Mouse (Mus musculus): Measurements from ENCODE around the gene Mycn. TPM values are rescaled to one million over a fixed set of nuclear protein-coding genes. Genes with fewer than 3 reads are reported as not detected.
A peak's percentile ranks its signal among the peaks of the same experiment; 100 is the strongest.

Mycn gene
- total RNA-seq (2021), result 1 to 10 TPM in 1 of 2 experiments, under 1 TPM in 1; 0.62 to 2.0 TPM
- long read RNA-seq, experiment 1, transcript Mycn-201 (3 exons, 2,674 nt), result major isoform, 6 of 6 reads
- long read RNA-seq, experiment 1, partial matches to known transcripts, result 0 of 6 reads
- long read RNA-seq, experiment 1, other reads (novel, unspliced or antisense), result 0 of 6 reads
- long read RNA-seq, experiment 2, partial matches to known transcripts, result 0 of 1 reads
- long read RNA-seq, experiment 2, other reads (novel, unspliced or antisense), result 0 of 1 reads

GRCm38 (mm10) chr12:12941661-12942363 lies at the start of gene Mycn:
Gene Mycn, minus strand, starts transcription at chr12:12941914.
- DNase-seq, result peak; percentile 84 to 86

GRCm38 (mm10) chr12:12987376-12987775 lies 45.7 kb upstream of the Mycn start:
- DNase-seq, result no peak

- no peak for DNase-seq
Measured at GRCm38 (mm10) chr12:12986612-12987206, 45.0 kb upstream of the Mycn start.

GRCm38 (mm10) chr12:12983032-12983431 lies 41.3 kb upstream of the Mycn start:
- DNase-seq, result no peak

GRCm38 (mm10) chr12:12975397-12975796 lies 33.7 kb upstream of the Mycn start:
- DNase-seq, result peak in 1 of 2 experiments; percentile 10

- DNase-seq, result peak; percentile 29 to 38
Measured at GRCm38 (mm10) chr12:12972756-12973435, 31.2 kb upstream of the Mycn start.

- no peak for DNase-seq
Measured at GRCm38 (mm10) chr12:12967946-12968345, 26.2 kb upstream of the Mycn start.

GRCm38 (mm10) chr12:12964856-12965255 lies 23.1 kb upstream of the Mycn start:
- no peak for DNase-seq

- DNase-seq, result peak; percentile 12 to 39
Measured at GRCm38 (mm10) chr12:12947606-12948005, 5.9 kb upstream of the Mycn start.

- DNase-seq, result no peak
Measured at GRCm38 (mm10) chr12:12943288-12943687, 1.6 kb upstream of the Mycn start.

GRCm38 (mm10) chr12:12942364-12943050 lies 793 bp upstream of the Mycn start:
- peak; percentile 88 to 90 for DNase-seq

- no peak for DNase-seq
Measured at GRCm38 (mm10) chr12:12941129-12941504, 597 bp downstream of the Mycn start.

- DNase-seq, result peak in 1 of 2 experiments; percentile 47
Measured at GRCm38 (mm10) chr12:12940466-12941128, 1.1 kb downstream of the Mycn start.

GRCm38 (mm10) chr12:12939581-12940465 lies 1.9 kb downstream of the Mycn start:
- peak; percentile 12 to 47 for DNase-seq

GRCm38 (mm10) chr12:12938850-12939249 lies 2.9 kb downstream of the Mycn start:
- DNase-seq, result peak; percentile 29 to 63

GRCm38 (mm10) chr12:12938361-12938760 lies 3.4 kb downstream of the Mycn start:
- peak; percentile 87 to 90 for DNase-seq

GRCm38 (mm10) chr12:12937746-12938145 lies 4.0 kb downstream of the Mycn start:
- no peak for DNase-seq

GRCm38 (mm10) chr12:12937088-12937487 lies 4.6 kb downstream of the Mycn start:
- no peak for DNase-seq

- no peak for DNase-seq
Measured at GRCm38 (mm10) chr12:12932238-12932637, 9.5 kb downstream of the Mycn start.

- no peak for DNase-seq
Measured at GRCm38 (mm10) chr12:12928239-12928638, 13.5 kb downstream of the Mycn start.
